8 mouse cellular contexts compared by ENCODE assay signal in the genomic region with DNA sequence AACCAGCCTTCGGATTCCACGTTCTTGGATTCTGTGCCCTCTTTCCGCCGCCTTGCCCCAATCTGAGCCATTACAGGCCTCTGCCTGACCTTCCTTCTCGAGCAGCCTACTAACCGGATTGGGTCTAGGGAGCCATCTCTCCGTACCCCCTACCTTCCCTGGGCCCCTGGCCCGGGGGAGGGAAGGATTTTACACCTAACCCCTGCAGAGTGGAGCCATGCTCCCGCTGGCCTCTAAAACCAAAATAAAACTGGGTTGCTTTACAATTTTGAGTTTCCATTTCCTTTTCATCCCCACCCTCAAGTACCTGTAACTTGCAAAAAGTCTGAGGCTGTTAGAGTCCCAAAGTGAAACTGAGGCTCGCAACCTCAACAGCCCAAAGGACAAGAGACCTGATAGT. TPM values are rescaled to one million over a fixed set of nuclear protein-coding genes. Genes with fewer than 3 reads are reported as not detected.
A peak's percentile ranks its signal among the peaks of the same experiment; 100 is the strongest.
DNase-seq lines count a peak whose midpoint lies in the region; ATAC-seq and TF ChIP-seq lines count a peak whose summit lies in the region.

No protein-coding gene starts in this region.

- DNase-seq in kidney, postnatal 10 days = no peak
- DNase-seq in induced T-regulatory cell, adult 2 months (ENCODE audit: low read depth) = peak; percentile 31
- DNase-seq in midbrain, postnatal 0 days (ENCODE audit: low spot score) = no peak
- no peak for DNase-seq in yolk sac, embryonic 10.5 days (ENCODE audit: low spot score)
- no peak for DNase-seq in cerebellum, postnatal 10 days
- DNase-seq in cerebellum, adult 9-10 months = no peak

- peak overlapping the region; percentile 76 for H3K9ac ChIP-seq in kidney, embryonic 16.5 days (replicated peaks; ENCODE audit: low read length)
- H3K9ac ChIP-seq in embryonic facial prominence, embryonic 12.5 days = peak overlapping the region; percentile 51; the same call in 1 of the 2 replicates
- peak overlapping the region; percentile 66 for H3K9ac ChIP-seq in midbrain, postnatal 0 days (replicated peaks; ENCODE audit: low read length, poor library complexity, severe bottlenecking)

- peaks cover 9% of the 10 kb centered on the region; the same call in 1 of the 2 replicates for H3K27me3 ChIP-seq in kidney, embryonic 16.5 days (ENCODE audit: insufficient read depth, low read length)
- peaks cover 35% of the 10 kb centered on the region for H3K27me3 ChIP-seq in embryonic facial prominence, embryonic 12.5 days
- peaks cover 13% of the 10 kb centered on the region; the same call in 1 of the 2 replicates for H3K27me3 ChIP-seq in midbrain, postnatal 0 days (ENCODE audit: insufficient read depth, low read length)

- H3K9me3 ChIP-seq in kidney, embryonic 16.5 days (ENCODE audit: low read length) = no peaks in the 10 kb centered on the region
- no peaks in the 10 kb centered on the region for H3K9me3 ChIP-seq in embryonic facial prominence, embryonic 12.5 days
- H3K9me3 ChIP-seq in midbrain, postnatal 0 days (ENCODE audit: low read length) = no peaks in the 10 kb centered on the region

- peak overlapping the region; percentile 66 for H3K4me3 ChIP-seq in kidney, embryonic 16.5 days (ENCODE audit: low read length)
- peak overlapping the region; percentile 52 for H3K4me3 ChIP-seq in embryonic facial prominence, embryonic 12.5 days
- H3K4me3 ChIP-seq in midbrain, postnatal 0 days (ENCODE audit: low read depth, low read length) = peak overlapping the region; percentile 48

- no peak overlapping the region for H3K27ac ChIP-seq in kidney, embryonic 16.5 days (ENCODE audit: low read length)
- no peak overlapping the region for H3K27ac ChIP-seq in embryonic facial prominence, embryonic 12.5 days
- no peak overlapping the region for H3K27ac ChIP-seq in midbrain, postnatal 0 days (ENCODE audit: low read depth, low read length)

- H3K4me2 ChIP-seq in kidney, embryonic 16.5 days (replicated peaks; ENCODE audit: low read depth, low read length) = peak overlapping the region; percentile 100
- peak overlapping the region; percentile 99 for H3K4me2 ChIP-seq in embryonic facial prominence, embryonic 12.5 days (replicated peaks)
- peak overlapping the region; percentile 96 for H3K4me2 ChIP-seq in midbrain, postnatal 0 days (ENCODE audit: low read depth, low read length, poor library complexity, severe bottlenecking)

- no peak for TF ChIP-seq CTCF in midbrain, postnatal 0 days (IDR thresholded peaks at IDR 0.05)

- no peak for ATAC-seq in kidney, embryonic 16.5 days (ENCODE audit: low FRiP score, low TSS enrichment)
- no peak for ATAC-seq in embryonic facial prominence, embryonic 12.5 days (ENCODE audit: insufficient number of reproducible peaks, insufficient read depth, low FRiP score, low TSS enrichment)
- peak; percentile 0; the same call in 1 of the 2 replicates for ATAC-seq in midbrain, postnatal 0 days (ENCODE audit: low FRiP score)

- WGBS in kidney, embryonic 16.5 days = 14% methylated on average over 10 of the region's 10 CpGs
- 12% methylated on average over 10 of the region's 10 CpGs for WGBS in embryonic facial prominence, embryonic 12.5 days
- 17% methylated on average over 10 of the region's 10 CpGs for WGBS in midbrain, postnatal 0 days

- peaks cover 18% of the 10 kb centered on the region for H3K4me1 ChIP-seq in kidney, embryonic 16.5 days (ENCODE audit: insufficient read depth, low read length)
- peaks cover 5% of the 10 kb centered on the region for H3K4me1 ChIP-seq in embryonic facial prominence, embryonic 12.5 days
- H3K4me1 ChIP-seq in midbrain, postnatal 0 days (ENCODE audit: insufficient read depth, low read length) = no peaks in the 10 kb centered on the region; the same call in 1 of the 2 replicates

- no peaks in the 10 kb centered on the region for H3K36me3 ChIP-seq in kidney, embryonic 16.5 days (ENCODE audit: insufficient read depth, low read length)
- no peaks in the 10 kb centered on the region for H3K36me3 ChIP-seq in embryonic facial prominence, embryonic 12.5 days
- no peaks in the 10 kb centered on the region for H3K36me3 ChIP-seq in midbrain, postnatal 0 days (ENCODE audit: insufficient read depth, low read length)

RNA-seq across cellular contexts. Expression of gene Cited4, which starts 1.2 kb away (rescaled TPM):
- polyA plus RNA-seq in kidney, embryonic 16.5 days (2015; fragmentation: Nextera tagmentation; extraction: Ambion mirVana) = 10.6 and 13.1 TPM in 2 replicates
- 5.8 and 7.3 TPM in 2 replicates for polyA plus RNA-seq in embryonic facial prominence, embryonic 12.5 days (2016; fragmentation: Nextera tagmentation; extraction: Ambion mirVana)
- 5.2 and 9.7 TPM in 2 replicates for total RNA-seq in midbrain, postnatal 0 days (2014; rRNA removed)
- polyA plus RNA-seq in midbrain, postnatal 0 days (2015; fragmentation: Nextera tagmentation; extraction: Ambion mirVana) = 6.6 and 7.5 TPM in 2 replicates
